Mouse (Mus musculus): ENCODE data around the gene 2510009E07Rik. TPM values are rescaled to one million over a fixed set of nuclear protein-coding genes. Genes with fewer than 3 reads are reported as not detected.

The 2510009E07Rik gene
- polyA plus RNA-seq (2012; fragmentation: generic; extraction: Trizol), result 1 to 10 TPM in 1 of 2 experiments, under 1 TPM in 1; 0.32 to 4.1 TPM

DNA sequence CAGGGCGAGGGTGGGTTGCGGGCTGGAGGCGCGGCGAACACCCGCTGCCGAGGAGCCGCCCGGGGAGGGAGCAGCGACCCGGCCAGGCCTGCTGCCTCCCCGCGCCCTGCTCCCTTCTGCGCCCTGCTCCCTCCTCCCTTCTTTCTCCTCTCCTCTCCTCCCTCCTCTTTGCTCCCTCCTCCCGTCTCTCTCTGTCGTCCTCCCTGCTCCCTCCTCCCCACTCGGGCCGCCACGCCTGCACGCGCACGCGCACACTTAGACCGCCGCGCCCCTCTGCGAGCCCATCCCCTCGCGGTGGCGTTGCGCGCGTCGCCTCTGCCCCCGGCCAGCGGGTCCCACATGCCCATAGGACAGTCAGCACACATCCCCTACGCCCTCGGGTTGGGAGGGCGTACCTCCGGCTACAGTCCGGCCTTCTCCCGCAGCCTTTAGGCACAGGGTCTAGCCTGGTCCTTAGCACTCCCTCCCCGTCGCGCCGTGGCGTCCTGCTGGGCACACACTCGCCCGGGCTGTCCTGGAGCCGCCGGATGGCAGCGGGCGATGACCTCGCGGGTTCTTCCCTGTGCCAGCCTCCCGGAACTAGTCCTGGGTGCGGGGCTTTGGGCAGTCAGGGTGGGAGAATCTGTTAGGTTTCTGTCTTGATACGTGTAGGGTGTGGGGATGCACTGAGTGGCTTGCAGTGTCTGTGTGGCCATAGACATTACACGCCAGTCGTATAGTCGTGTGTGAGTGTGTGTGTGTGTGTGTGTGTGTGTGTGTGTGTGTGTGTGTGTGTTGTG lies at the start of gene 2510009E07Rik:
Gene 2510009E07Rik, minus strand, starts transcription at position 203 of the 779 bp plus-strand sequence.

Other genes with a start within 250 kb of the 2510009E07Rik start
- gene Ehhadh, start 93.1 kb upstream of the 2510009E07Rik start, polyA plus RNA-seq (2012; fragmentation: generic; extraction: Trizol), result under 1 TPM in 1 of 2 experiments, not detected in 1; 0.05 TPM
- gene Map3k13, start 99.7 kb upstream of the 2510009E07Rik start, polyA plus RNA-seq (2012; fragmentation: generic; extraction: Trizol), result under 1 TPM; 0.02 to 0.32 TPM